Mouse (Mus musculus): Measurements from ENCODE around the gene Fxyd5. TPM values are rescaled to one million over a fixed set of nuclear protein-coding genes. Genes with fewer than 3 reads are reported as not detected.

Fxyd5 gene
- polyA plus RNA-seq, 1 experiment from 2014 or later = 37.3 TPM

- no peaks in the 10 kb centered on the region for H3K4me1 ChIP-seq (replicated peaks)
Observed at GRCm38 (mm10) chr7:30985357-30985756, 56.9 kb downstream of the Fxyd5 start.

More at GRCm38 (mm10) chr7:30985357-30985756, 56.9 kb downstream of the Fxyd5 start:
- no peak overlapping the region for H3K27ac ChIP-seq (ENCODE audit: poor library complexity, severe bottlenecking)
- no peaks in the 10 kb centered on the region for H3K27me3 ChIP-seq (replicated peaks)
- no peak for ATAC-seq (ENCODE audit: insufficient number of reproducible peaks, low FRiP score)
- no peak overlapping the region for H3K4me2 ChIP-seq
- 77% methylated on average over 9 of the region's 9 CpGs for WGBS
- H3K9ac ChIP-seq = no peak overlapping the region
- H3K4me3 ChIP-seq = no peak overlapping the region
- no peaks in the 10 kb centered on the region; the same call in 1 of the 2 replicates for H3K9me3 ChIP-seq (replicated peaks)
- H3K36me3 ChIP-seq = no peaks in the 10 kb centered on the region

Small RNA genes within 50 kb of the gene (microRNA-seq; reads per million reads assigned to microRNA genes)
- gene Mir7050 = not detected

Other genes with a start within 250 kb of the Fxyd5 start
- gene Ffar2, start 218.7 kb downstream of the Fxyd5 start, polyA plus RNA-seq (2016; fragmentation: Nextera tagmentation; extraction: Ambion mirVana) = not detected in 2 replicates
- gene Ffar3, start 186.3 kb downstream of the Fxyd5 start, polyA plus RNA-seq (2016; fragmentation: Nextera tagmentation; extraction: Ambion mirVana) = not detected in 2 replicates
- not detected in 2 replicates for gene Ffar1, start 180.9 kb downstream of the Fxyd5 start, polyA plus RNA-seq (2016; fragmentation: Nextera tagmentation; extraction: Ambion mirVana)
- gene Cd22, start 162.1 kb downstream of the Fxyd5 start, polyA plus RNA-seq (2016; fragmentation: Nextera tagmentation; extraction: Ambion mirVana) = not detected in 2 replicates
- 0.18 TPM in 1 of 2 replicates, not detected in the other for gene Mag, start 127.6 kb downstream of the Fxyd5 start, polyA plus RNA-seq (2016; fragmentation: Nextera tagmentation; extraction: Ambion mirVana)
- gene Hamp2, start 117.8 kb downstream of the Fxyd5 start, polyA plus RNA-seq (2016; fragmentation: Nextera tagmentation; extraction: Ambion mirVana) = not detected in 2 replicates
- gene Hamp, start 98.4 kb downstream of the Fxyd5 start, polyA plus RNA-seq (2016; fragmentation: Nextera tagmentation; extraction: Ambion mirVana) = not detected in 2 replicates
- 18.4 and 22.5 TPM in 2 replicates for gene Usf2, start 85.7 kb downstream of the Fxyd5 start, polyA plus RNA-seq (2016; fragmentation: Nextera tagmentation; extraction: Ambion mirVana)
- gene Lsr, start 69.0 kb downstream of the Fxyd5 start, polyA plus RNA-seq (2016; fragmentation: Nextera tagmentation; extraction: Ambion mirVana) = 13.1 and 13.8 TPM in 2 replicates
- gene Fam187b, start 68.7 kb downstream of the Fxyd5 start, polyA plus RNA-seq (2016; fragmentation: Nextera tagmentation; extraction: Ambion mirVana) = 0.53 and 0.60 TPM in 2 replicates
- gene Fxyd7, start 9.0 kb upstream of the Fxyd5 start, polyA plus RNA-seq (2016; fragmentation: Nextera tagmentation; extraction: Ambion mirVana) = 1.4 and 1.7 TPM in 2 replicates
- 927 and 934 TPM in 2 replicates for gene Fxyd1, start 14.7 kb upstream of the Fxyd5 start, polyA plus RNA-seq (2016; fragmentation: Nextera tagmentation; extraction: Ambion mirVana)
- gene Lgi4, start 16.9 kb upstream of the Fxyd5 start, polyA plus RNA-seq (2016; fragmentation: Nextera tagmentation; extraction: Ambion mirVana) = 0.14 TPM in 1 of 2 replicates, not detected in the other
- 0.15 and 0.23 TPM in 2 replicates for gene Fxyd3, start 34.2 kb upstream of the Fxyd5 start, polyA plus RNA-seq (2016; fragmentation: Nextera tagmentation; extraction: Ambion mirVana)
- 1.9 and 2.0 TPM in 2 replicates for gene Hpn, start 72.8 kb upstream of the Fxyd5 start, polyA plus RNA-seq (2016; fragmentation: Nextera tagmentation; extraction: Ambion mirVana)
- gene Scn1b, start 84.5 kb upstream of the Fxyd5 start, polyA plus RNA-seq (2016; fragmentation: Nextera tagmentation; extraction: Ambion mirVana) = 5.3 and 5.7 TPM in 2 replicates
- gene Gramd1a, start 113.4 kb upstream of the Fxyd5 start, polyA plus RNA-seq (2016; fragmentation: Nextera tagmentation; extraction: Ambion mirVana) = 63.4 and 64.6 TPM in 2 replicates
- not detected in 2 replicates for gene Scgb2b2, start 248.0 kb upstream of the Fxyd5 start, polyA plus RNA-seq (2016; fragmentation: Nextera tagmentation; extraction: Ambion mirVana)
- not detected in 2 replicates for gene Scgb1b2, start 249.3 kb upstream of the Fxyd5 start, polyA plus RNA-seq (2016; fragmentation: Nextera tagmentation; extraction: Ambion mirVana)

Data from heart, embryonic 12.5 days (tissue).